Mouse (Mus musculus) right cerebral cortex, postnatal 14 days (tissue): ENCODE measurements around the gene Uckl1.

Source experiments
- DNase-seq: peaks from one replicate; pipeline ENCODE4 v3.0.0; 2022

Uckl1 gene

DNA sequence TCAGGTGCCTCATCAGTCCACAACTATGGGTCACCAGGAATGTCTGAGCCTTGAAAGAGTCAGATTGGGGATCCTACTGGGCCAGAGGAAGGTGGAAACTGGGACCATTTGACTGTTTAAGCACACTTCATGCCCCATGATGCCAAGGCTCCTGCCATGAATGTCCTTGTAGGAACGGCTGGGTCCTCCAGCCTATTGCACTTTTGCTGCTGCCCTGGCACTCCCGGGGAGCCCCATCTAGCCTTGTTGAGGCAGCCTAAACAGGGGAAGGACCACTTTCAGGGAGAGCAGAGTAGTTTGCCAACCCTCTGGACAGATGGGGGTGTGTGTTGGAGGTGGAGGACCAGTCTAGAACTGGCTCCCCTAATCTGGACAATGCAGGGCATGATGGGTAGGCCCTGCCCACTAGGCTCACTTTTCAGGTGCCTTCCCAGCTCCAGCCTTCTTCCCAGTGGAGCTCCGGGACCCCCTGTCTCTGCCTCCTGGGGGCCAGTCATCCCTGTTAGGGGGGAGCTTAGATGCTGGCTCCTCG, at the start of gene Uckl1:
TSS of gene Uckl1 (minus strand) at position 482 of the 532 bp plus-strand sequence.
- DNase-seq, result no peak

DNA sequence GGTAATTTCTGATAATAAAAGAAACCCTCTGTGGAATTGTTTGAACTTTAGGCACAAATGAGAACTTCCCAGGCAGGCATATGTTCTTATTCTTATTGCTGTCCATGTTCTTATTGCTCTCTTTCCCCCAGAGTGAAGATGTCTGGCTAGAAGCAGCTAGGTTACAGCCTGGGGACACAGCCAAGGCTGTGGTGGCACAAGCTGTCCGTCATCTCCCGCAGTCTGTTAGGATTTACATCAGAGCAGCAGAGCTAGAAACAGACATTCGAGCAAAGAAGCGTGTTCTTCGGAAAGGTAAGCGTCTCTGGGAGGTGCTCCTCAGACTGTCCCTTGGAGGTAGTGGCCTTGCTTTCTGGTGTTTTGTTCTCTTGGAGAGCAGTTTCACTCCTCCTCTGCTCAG, 47.9 kb upstream of the Uckl1 start:
- DNase-seq, result no peak

DNA sequence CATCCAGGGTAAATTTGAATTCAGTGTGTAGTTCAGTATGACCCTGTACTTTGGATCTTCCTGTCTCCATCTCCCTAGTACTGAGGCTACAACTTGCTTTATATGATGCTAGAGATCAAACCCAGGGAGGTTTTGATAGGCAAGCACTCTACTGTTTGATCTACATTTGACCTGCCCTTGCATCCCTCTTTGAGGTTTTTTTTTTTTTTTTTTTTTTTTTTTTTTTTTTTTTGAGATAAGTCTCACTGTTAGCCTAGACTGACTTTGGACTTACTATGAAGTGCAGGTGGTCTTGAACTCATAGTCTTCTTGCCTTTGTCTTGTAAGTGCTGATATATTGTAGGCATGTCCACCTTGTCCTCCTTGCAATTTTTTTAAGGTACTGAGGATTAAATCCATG, 43.8 kb upstream of the Uckl1 start:
- no peak for DNase-seq

DNA sequence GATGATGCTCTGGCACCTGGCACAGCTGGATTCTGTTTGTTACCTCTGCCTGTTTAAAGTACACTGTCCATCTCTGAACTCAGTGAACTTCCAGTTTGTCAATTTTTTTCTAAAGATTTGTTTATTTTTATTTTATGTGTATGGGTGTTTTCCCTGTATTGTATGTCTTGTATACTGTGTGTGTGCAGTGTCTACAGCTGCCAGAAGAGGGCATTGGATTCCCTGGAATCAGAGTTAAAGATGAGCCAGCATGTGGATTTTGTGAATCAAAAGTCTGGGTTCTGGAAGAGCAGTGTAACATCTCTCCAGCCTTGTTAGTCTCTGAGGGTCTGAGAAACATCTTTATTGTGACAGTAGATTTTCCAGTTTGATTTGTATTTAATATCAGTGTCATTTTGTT, 38.7 kb upstream of the Uckl1 start:
- DNase-seq, result peak; percentile 38

DNA sequence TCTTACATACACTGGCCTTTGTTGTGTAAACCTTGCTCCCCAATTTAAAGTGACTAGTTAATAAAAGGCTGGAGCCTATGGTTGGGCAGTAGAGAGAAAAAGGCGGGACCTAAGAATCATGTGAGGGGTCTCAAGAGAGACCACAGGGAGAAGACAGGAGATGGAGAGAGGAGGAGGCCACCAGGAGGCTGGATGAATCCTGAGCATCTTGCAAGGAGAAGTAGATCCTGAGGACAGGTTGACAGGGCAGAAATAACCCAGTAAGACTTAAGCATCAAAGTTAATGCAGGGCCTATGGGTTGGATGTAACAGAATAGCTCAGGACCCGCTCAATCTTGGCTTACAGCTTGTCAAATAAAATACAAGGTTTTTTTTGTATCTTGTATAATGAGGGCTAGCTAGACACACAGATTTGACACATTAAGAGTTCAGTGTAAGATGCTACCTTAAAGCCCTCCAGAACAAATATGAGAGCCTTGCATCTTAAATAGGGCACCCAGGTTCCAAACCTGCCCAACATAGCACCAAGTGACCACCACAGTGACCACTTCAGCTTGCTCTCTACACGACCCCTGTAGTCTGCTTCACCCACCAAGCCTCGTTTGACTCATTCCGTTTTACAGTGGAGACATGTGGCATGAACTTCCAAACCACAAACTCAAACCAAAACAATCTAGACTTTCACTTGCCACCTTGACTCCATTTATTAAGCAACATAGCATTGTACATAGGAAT, 34.2 kb upstream of the Uckl1 start:
- DNase-seq, result no peak

DNA sequence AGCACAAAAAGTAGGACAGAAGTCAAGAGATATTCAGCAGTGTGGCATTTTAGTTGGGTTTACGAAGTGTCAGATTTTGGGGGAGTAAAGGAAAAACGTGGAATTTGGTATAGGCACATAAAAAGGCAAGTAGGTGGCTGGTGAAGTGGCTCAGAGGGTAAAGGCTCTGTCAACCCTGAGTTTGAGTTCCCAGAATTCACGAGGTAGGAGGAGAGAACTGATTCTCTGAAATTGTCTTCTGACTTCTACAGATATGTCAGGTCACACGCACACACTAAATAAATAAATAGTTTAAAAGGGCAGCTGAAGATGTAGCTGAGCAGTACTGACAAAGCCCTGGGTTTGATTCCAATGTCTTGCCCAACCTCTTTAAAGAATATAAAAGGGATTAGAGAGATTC, 17.7 kb upstream of the Uckl1 start:
- DNase-seq, result no peak

DNA sequence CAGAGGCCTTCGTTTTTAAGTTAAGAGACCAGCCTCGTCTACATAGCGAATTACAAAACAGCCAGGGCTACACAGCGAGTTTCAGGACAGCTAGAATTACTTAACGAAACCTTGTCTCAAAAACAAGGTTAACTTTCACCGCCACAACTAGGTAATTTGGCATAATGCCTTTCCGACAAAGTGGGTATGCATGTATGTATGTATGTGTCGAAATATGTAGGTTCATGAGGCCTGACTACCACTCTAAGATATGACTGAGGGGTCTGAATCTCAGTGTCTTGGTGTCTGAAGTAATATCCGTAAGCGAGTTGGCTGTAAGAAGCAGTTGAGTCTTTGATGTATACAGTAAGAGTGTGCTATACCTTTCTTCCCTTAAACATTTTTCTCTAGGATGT, 17.1 kb upstream of the Uckl1 start:
- DNase-seq, result no peak

DNA sequence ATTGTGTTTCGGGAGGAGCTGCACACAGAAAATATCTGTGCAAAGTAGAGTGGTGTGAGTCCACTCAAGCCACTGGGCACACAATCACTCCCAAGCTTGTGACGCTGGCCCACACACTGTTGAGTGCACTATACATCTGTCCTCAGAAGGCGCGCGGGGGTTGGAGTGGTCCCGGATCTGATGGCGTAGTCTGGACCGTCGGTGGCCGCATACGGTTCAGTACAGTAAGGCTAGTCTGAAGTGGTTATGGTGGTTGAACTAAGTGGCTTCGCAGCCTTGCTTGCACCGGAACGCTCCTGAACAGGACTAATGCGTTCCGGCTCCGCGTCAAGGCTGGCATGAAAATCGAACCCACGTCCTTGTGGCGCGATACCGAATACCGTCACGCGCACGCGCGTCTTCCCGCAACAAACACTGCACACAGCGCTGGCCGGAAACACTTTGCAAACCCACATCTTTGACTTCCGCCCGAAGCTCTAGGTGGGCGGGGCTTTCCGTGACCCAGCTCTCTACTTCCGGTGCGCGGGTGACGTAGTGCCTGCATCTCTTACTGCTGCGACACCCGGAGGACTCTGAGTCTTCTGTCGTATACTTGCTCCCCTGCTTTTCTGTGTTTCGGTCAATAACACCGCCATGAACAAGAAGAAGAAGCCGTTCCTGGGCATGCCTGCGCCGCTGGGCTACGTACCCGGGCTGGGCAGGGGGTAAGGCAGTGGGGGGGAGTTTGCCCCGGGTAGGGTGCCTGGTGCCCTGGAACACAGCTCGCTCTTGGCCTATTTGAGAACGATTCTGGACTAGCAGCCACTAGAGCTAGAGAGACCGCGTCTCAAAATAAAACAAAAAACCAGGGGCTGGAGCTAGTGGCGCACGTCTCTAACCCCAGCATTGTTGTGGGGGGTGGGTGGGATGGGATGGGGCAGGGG, 16.4 kb upstream of the Uckl1 start:
- peak; percentile 97 for DNase-seq

DNA sequence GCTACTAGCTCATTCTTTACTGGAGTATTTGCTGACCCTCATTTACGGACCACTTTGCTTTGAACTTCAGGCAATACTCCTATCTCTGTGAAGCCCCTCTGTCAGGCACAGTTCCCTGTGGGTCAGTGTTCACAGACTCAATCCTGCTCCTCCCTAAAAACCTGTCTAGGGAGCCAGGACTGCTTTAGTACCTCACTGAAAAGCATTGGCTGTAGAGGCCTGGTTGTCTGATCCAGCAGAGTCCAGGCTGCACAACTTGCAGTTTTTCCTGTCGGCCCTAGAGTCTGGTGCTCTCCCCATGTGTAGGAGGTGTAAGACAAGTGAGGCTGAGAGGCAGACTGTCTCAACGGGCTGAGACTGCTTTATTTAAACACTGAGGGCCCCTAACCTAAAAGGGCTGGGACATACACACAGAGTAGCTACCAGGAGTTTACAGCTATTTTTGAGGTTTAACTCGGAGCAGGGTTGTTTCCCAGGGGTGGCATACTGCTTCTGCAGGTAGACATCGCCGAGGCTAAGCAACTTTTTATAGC, 15.6 kb upstream of the Uckl1 start:
- DNase-seq, result no peak

DNA sequence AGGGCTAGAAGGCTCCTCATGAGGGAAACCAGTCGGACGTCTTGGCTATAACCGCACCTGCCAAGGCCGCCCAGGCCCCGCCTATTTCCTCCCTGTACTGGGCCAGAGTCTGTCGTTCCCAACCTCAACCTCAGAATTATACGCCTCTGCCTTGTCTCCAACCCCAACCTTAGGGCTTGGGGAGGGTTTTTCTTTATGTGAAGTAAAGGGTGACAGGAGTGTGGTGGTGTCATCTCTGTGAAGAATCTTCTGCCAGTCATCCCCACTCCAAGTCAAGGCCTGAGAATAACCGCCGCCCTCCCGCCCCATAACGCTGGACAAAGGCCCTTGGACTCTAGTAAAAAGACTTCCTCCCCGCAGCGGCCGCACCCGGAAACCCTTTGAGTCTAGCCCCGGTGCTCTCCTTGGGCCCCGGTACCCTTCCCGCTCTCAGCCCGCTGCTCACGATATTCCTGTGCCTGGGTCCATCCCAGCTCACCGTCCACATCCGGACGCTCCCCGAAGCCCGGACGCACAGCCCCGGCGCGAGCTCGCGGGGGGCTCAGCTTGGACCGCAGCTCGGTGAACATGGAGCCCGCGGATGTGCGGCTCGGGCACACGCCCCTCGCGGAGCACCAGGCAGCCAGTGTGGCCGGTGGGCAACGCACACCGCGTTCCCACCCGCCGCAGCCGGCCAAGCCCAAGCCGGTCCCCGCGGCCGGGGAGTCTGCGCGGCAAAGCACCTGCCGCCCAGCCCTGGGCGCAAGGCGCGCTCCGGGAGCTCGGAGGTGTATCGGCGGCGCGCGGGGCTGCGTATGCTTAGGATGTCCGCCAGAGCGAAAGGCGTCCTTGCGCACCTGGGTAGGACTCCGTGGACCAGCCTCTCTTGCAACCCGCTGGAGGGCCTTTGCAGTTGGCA, 14.0 kb upstream of the Uckl1 start, which contains the start of gene Samd10:
TSS of gene Samd10 (minus strand) at position 759 of the 898 bp plus-strand sequence.
- DNase-seq, result peak; percentile 72

DNA sequence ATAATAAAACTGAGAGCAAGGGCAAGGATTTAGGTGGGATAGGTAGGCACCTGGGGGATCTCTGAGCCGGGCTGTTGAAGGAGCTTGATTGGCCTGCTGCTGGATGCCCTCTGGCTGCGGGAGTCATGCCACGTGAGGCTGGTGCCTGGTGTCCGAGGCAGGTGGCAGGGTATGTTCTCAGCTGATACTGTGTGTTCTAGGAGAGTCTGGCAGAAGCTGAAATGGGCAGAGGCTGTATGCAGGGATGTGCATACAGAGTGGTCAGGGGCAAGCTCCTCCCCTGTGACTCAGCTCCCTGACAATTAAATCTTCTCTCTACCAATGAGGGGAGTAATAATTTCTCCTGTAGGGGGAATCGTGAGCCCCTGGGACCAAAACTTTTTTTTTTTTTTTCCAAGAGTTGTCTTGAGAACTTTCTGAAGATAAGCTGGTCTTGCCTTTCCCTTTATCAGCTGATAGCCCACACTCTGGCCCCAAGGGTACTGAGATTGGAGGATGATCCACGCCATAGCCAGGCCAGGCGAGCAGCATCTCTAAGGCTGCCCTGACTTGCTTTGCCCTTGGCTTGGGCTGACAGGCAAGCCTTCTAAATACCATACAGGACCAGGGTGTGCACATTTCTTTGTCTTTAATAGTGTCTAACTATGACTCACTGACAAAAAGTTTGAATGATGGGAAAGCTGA, 12.8 kb upstream of the Uckl1 start:
- no peak for DNase-seq

DNA sequence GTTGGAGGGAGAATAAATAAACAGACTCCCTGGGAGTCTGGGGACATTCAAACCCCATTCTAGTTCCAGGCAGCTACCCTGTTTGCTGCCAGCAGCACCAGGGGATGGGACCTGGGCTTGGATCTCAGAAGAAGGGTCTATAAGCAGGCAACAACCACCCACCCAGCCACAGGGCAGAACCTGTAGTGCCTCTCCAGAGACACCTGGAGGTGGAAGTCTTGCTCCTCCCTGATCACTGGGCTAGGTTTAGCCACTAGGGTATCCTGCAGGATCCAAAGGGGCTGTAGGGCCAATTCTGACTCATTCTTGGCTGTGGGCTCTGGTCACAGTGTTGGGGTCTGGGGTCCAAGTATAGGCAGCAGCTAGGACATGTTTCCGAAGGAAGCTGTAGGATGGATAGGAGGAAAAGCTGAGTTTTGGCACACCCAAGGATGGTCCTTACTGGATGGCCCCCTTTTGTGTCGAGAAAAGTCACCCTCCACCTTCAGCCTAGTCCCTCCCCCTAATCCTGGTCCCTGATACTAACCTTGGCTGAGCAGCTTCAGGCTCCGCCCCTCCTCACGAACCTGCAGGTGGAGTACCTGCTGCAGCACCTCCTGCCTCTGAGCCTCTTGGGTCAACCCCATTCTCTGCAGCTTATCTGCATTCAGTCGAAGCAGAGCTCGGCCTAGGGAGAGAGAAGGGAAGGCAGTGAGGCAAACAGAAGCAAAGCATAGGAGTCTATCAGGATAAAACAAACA, 11.7 kb upstream of the Uckl1 start:
- DNase-seq, result no peak

DNA sequence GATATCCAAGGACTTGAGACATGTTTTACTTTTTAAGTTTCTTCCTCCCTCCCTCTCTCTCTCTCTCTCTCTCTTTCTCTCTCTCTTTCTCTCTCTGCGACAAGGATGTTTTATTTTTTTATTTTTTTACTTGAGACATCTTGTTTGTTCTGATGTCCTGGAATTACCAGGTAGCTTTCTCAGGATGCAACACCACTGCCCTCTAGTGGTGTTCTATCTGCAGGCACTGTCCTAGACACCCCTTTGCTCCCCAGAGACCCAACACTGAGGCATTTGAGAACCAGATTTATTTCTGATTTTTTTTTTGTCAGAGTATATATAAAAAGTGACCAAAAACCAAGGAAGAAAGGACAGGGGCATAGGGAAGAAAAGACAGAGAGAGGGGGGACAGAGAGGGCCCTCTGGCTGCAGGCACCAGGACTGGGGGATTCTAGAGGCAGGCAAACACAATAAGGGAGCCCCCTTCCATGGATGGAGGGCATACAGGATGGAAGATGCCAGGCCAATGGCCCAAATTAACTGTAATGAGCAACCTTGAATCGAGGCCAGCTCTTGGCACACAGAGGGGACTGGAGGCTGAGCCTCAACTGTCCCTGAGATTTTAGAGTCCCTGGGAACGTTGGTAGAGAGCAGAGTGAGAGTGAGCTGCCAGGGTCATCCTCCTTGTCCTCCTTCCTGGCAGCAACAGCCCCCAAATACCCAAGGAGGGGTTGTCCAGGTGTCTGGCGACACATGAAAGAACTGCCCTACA, 10.4 kb upstream of the Uckl1 start:
- DNase-seq, result no peak

DNA sequence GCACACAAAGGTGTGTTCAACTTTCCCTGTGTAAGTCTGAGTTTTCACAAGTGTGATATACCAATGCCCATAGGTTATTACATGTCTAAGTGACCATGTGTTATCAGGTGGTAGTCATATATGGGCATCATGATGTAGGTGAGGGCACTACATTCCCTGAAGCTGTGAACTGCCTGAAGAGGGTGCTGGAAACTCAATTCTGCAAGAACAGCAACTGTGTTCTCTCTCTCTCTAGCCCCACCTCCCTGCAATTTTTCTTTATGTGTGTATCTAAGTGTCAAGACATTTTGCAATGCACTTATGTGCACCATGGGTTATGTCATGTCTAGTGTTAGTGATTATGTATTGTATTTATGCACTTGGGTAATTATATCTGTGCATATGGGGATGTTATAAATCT, 9.2 kb upstream of the Uckl1 start:
- DNase-seq, result no peak

DNA sequence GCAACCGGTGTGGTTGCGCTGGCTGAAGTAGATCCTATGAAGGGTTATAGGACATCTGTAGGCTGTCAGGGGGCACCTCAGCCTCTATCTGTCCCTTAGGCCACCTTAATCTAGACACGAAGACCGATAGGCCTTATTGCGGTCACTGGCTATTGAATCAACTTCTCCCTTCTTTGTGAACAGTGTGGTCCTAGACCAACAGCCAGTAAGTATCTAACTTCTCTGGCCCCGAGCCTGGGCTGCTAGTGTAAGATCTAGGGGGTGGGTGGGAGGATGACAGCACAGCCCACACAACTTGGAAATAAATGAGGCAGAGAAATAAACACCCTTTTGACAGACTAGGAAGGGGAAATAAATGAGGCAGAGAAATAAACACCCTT, 8.3 kb upstream of the Uckl1 start:
- no peak for DNase-seq

DNA sequence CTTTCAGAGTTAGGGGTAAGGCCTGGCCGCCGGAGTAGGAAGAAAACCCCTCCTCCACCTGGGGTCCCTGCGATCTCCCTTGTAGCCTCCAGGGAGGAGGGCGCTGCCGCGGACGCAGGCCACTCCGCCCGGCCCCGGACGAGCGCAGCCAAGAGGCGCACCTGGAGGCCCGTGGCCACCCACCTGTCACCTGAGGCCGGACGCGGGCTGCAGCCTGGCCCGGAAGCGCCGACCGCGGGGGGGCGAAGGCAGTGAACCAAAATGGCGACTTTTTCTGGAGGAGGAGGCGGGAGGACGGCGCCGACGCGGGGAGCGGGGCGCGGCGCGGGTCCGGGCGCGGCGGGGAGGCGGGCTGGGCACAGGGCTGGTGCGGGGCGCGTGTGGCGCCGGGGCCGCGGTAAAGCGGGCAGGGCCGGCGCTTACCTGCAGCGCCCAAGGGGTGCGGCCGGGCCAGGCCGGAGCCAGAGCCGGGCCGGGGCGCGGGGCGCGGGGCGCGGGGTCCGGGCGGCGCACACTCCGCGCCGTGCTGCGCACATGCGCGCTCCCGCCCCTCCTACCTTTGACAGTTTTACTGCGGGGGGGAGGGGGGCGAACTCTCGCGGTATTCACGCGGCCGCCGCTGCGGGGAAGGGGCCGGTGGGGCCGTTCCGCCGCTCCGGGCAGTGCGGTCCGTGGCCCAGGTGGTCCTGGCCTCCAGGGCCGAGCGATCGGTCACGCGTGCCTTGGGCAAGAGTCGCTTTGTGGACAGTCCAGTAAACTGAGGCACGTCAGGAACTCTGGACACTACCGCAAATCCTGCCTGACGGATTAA, 7.7 kb upstream of the Uckl1 start, which contains the start of gene Zfp512b:
TSS of gene Zfp512b (minus strand) at position 573 of the 811 bp plus-strand sequence.
- DNase-seq, result peak; percentile 72

DNA sequence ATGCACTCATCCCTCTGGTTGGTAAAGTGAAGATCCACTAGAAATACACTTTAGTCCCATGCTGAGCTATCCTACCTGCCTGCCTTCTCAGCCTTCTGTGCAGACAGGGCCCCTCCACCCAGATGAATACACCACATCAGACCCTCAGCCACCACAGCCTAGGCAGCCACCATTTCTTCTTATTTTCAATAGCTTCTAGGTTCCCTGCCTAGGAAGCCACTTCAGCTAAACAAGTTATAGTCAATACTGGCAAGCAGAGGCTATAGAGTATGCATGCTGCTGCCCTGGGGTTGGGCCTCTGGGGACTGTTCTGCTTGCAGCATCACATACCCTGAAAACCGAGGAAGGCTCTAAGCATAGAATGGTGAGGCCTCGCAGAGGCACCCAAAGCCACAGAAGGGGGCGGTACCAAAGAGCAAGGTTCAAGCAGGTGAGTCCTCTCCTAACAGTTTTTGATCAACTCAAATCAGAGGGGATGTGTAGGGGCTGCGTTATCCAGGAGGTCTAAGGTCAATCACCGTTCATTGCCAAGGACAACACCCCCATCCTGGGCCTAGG, 6.9 kb upstream of the Uckl1 start, which contains the start of gene Prpf6:
TSS of gene Prpf6 (plus strand) at position 341 of the 558 bp plus-strand sequence.
- DNase-seq, result no peak

DNA sequence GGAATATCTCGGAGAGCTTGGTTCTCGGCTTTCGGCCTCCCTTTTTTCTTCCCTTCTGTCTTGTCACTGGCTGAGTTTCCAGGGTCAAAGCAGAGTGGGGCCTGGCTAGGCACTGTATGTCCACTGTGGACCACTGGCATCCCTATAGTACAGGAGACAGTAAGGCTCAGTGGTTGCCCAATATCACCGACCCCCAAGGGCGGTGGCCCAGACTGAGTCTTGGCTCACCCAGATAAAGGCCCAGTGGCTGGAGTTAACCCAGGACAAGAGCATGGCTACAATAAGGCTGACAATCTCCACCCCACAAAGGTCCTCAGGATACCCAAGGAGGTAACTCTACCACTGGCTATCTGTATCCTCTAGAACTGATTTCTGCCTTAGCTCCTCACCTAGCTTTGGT, 5.8 kb upstream of the Uckl1 start:
- DNase-seq, result no peak

DNA sequence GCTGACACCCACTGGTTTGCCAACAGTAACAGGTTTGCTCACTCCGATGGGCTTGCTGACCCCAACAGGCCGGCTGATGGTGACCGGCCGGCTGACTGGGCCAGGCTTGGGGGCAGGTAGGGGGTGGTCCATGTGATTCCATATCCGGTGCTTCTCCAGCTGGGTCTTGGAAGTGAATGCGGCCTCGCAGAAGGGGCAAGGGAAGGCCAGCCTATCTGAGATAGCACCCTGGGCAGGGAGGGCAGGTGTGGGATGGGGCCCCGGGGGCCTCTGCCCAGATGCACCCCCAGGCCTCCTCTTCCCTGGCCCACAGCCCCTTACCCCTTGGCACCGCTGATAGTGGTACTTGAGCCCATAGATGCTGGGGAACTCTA, 5.0 kb upstream of the Uckl1 start:
- no peak for DNase-seq
